Mouse (Mus musculus) naive thymus-derived CD4-positive, alpha-beta T cell, adult 2 months (primary cell): ENCODE measurements at regions not wholly inside any gene's neighbourhood (a gene's known extent, or its start where the extent isn't known, plus 50 kb on each side); places are given as distances from the start of the nearest gene placed in this dataset.

Experiments
- DNase-seq: peaks from one replicate; pipeline ENCODE4 v3.0.0-alpha.2; 2011; ENCODE audit warnings: low read depth

DNA sequence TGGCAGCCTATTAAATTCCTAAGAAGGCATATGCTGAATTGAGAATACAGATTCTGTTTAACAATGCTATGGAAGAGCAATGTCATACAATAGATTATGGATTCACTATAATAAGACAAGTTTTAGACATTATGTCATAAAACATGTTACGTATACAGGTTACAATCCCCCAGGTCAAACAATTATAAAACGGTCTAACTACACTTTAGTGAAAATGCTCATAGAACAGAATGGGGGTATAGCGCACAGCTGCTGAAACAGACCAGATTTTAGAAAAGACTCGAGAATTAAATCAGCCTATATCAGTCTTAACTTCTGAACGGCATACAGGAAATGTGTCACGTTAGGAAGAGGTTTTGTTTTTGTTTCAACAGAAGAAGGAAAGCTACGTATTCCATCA lies 660.5 kb upstream of the Sel1l start:
- no peak for DNase-seq

- no peak for DNase-seq
These were observed 660.0 kb upstream of the Sel1l start for GRCm38 (mm10) chr12:92508796-92509489.

- DNase-seq: no peak
These were observed 635.0 kb upstream of the Sel1l start for GRCm38 (mm10) chr12:92483984-92484383.

GRCm38 (mm10) chr12:92474293-92475062 lies 625.5 kb upstream of the Sel1l start:
- no peak for DNase-seq

DNA sequence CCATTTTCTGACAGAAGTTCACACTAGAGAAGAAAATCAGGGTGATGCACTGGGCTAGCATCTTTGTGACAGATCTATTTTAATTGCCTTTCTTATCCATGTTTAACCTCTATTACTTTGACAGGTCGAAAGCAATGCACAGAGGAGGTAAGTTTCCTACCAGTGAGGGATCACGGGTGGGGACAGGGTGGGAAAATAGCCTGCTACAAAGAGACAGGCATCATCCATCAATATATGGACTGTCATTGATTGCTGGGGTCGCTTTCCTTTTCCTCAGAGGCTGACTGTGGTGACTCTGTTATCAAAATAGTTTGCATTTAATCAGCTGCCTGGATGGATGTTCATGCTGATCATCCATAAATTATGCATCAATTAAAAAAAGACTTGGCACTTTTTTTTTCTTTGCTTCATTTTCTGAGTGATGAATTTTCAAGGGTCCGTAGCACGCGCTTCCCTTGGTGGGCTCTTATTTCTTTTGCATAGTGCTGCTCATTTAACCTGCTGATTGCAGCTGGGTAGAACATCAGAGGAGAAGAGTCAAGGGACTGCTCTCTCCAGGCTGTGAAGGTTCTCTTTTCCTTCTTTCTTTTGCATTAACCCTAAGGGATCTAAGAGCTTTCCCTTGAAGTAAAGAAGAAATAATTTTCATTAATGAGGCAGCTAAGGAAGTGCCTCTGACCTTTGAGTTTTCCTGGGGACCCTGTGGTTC lies 602.3 kb upstream of the Sel1l start:
- DNase-seq: no peak

DNA sequence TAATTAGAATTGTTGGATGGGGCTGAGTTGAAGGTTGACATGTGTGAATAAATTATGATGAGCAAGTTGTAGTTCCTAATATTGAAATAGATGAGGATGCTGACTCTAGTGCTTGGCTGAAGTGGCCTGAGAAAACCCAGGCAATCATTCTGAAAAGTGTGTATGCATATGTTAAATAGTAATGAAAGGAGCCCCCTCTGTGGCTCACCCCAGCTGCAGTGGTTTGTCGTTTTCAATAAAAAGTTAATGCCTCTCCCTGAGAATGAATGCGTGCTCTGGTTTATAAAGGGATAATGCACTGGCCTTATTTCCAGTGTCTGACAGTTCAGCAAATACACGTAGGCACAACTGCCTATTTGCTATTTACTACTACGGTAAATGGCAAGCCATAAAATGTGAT lies 569.5 kb upstream of the Sel1l start:
- DNase-seq: no peak

DNA sequence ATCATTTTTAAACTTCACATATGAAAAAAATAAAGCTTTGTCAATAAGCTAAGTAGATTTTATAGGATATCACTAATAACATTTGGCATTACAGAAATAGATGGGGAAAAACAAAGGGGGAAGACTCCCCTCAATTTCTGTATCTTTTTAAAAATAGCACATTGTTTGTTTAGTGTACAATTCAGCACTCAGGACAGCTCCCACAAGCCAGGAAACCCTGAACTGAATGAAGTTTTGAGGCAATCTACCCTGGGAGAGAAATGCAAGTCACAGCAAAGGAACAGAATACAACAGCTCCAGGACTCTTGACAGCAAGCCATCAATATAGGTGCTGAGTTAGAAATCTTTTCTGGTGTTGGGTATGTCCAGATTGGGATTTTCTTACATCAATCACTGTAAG lies 556.5 kb upstream of the Sel1l start:
- DNase-seq: no peak

- DNase-seq: no peak
These were observed 552.0 kb upstream of the Sel1l start for GRCm38 (mm10) chr12:92400987-92401386.

DNA sequence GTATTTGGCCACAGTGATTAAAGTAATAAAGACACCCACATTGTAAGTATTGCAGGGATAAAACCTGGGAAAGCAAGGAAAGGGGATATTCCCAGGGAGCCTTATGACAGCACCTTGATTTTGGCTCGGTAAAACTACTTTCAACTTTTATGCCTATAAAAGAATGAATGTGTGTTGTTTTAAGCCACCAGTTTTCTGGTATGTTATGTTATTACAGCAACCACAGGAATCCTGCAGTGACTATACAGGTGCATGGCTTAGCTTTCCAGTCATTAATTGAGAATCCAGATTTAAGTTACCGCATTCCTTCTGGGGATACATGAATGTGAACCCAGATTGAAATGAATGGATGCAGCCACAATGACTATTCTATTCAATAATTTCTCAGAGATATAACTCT lies 537.2 kb upstream of the Sel1l start:
- DNase-seq: no peak

DNA sequence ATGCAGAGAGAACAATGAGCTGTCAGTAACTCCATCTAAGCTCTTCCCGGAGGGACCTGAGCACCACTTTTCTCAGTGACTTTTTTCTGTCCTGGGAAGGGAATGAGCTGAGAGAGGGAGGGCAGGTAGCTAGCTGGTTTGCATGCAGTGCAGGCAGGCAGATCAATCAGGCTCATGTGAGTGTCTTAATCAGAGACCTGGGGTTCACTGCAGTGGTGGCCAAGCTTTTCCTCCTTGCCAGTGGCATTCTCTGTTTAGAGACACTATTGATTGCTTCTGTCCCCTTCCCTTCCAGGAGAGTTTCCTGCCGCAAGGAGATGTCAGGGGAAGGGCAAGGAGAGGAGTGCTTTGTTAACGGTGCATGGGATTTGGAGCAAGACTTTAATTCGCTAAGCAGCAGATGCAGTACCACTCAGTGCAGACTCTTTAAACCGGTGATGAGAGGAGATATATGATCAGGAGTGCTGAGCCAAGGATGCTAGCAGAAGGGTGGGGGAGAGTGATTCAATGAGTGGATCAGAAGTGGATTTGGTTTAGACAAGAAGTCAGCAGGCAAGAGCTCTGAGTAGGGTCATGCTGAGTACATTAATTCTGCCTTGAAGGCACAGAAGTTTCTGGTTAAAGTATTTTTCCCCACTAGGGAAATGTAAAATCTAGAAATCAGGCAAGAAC lies 535.4 kb upstream of the Sel1l start:
- no peak for DNase-seq

DNA sequence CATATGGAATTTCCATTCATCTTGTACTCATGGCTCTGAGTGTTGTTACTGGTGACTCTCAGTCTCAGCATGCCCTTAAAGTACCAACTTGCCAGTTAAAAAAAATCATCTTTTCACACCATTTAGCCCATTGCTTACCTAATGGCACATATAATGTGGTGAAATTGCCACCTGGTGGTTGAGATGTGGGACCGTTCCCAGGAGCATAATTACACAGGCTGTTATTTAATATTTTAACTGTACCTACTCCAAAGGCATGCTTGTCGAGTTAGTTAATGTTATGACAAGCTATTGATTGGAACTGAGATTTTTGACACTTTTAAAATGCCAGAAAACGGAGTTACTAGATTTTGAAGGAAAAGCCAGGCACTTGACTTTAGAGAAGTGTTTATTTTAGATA lies 530.2 kb upstream of the Sel1l start:
- DNase-seq: no peak

DNA sequence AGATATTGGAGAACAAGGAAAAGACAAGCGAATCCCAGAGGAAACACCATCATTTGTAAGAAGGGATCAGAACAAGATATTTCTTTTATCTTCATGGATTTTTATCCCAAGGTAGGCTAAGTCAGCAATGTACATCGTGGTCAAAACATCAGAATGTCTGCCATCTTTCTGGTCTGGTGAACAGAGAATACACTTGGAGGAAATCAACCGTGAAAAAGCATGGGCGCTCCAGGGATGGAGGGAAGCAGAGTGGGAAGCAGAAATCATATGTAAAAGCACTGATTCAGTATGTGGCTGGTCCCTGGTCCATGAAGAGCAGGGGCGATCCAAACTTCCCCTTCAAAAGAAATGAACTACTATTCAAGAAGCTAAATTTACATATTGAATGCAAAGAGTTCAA lies 517.0 kb upstream of the Sel1l start:
- no peak for DNase-seq

DNA sequence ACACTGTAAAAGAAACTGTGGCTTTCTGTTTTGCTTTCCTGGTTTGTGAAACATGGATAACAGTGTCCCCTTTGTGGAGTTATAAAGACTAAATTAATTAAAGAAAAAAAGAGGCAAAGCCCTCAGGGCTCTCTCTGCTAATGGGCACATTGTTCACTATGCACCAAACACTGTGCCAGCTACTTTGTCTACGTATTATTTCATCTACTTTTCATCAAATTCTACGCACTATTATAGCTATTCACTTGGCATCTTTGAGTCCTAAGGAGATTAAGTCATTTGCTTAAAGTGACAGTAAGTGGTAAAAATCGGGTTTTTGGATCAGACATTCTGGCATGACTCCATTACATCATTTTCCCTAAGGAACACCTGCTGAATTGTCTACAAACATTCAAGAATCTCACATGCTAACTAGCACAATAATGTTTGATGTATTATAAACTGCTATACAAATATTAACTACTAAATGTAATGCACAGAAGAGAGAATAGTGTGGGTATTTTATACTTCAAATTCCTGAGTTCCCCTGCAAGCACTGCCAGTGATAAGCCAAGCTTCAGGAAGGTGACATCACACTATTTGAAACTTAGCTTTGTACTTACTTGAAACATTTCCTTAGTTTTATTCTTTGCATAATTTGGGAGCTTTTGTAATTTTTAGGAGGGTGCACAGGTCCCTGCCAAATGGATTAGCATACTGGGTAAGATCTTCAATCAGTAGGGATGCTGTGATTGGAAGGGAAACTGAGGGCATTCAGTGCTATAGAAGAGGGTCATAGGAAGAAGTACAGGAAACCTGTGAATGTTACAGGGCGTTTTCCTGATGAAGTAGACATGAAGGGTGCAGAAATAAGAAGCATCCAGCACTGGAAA lies 504.7 kb upstream of the Sel1l start:
- no peak for DNase-seq

DNA sequence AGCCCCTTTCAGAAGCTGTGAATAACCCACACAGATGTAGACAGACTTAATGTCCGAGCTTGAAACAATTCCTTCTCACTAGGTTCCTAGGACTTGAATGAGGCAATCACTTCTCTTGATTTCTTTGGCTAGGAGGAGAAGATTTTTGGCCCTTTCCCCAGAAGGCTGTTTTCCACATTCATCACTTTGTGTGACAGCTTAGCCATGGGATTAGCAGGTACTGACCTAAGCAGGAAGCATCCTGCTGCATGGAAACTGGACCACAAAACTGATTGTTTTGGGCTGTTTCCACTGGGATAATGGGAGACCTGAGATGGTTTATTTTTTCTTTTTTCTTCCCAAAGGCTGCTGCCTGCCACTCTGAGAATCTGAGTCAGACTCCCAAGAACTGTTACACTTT lies 469.3 kb upstream of the Sel1l start:
- no peak for DNase-seq

- no peak for DNase-seq
These were observed 468.7 kb upstream of the Sel1l start for GRCm38 (mm10) chr12:92317609-92318008.

DNA sequence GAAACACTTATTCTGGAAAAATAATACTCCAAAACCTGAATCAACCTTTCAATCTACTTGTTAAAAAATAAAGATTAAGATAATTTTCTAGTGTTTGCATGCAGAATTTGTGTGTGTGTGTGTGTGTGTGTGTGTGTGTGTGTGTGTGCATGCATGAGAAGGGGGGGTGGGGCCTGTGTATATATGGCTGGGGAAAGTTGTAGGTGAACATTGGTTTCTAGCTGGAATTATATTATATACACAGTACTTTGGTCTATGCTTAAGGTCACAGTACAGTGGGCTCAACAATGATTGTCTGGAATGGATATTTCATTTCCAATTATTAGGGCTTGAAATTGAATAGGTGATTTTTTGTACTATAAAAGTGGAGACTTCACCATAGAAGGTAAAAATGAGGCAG lies 467.3 kb upstream of the Sel1l start:
- no peak for DNase-seq

DNA sequence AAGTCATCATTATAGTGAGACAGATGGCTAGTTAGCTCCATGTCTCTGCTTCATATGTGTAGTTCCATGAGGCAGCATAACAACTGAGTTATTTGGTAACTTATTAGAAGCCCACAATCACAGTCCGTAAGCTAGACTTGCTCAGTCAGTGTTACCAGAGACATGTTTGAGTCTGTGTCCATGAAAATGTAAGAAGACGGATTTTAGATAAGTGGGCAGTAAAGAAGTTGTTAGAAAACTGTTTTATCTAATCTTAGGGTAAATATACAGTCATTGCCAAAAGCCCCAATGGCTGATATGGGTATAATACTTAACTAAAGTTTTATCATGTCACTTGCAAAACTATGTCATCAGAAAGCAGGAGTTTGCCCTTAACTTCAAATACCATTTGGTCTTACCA lies 466.9 kb upstream of the Sel1l start:
- no peak for DNase-seq

GRCm38 (mm10) chr12:92302951-92303591 lies 454.1 kb upstream of the Sel1l start:
- DNase-seq: peak; percentile 71

- no peak for DNase-seq
These were observed 445.9 kb upstream of the Sel1l start for GRCm38 (mm10) chr12:92294887-92295286.

- DNase-seq: no peak
These were observed 444.4 kb upstream of the Sel1l start for GRCm38 (mm10) chr12:92293341-92293720.
